ENCODE assay signal across 9 mouse cellular contexts in the genomic region with DNA sequence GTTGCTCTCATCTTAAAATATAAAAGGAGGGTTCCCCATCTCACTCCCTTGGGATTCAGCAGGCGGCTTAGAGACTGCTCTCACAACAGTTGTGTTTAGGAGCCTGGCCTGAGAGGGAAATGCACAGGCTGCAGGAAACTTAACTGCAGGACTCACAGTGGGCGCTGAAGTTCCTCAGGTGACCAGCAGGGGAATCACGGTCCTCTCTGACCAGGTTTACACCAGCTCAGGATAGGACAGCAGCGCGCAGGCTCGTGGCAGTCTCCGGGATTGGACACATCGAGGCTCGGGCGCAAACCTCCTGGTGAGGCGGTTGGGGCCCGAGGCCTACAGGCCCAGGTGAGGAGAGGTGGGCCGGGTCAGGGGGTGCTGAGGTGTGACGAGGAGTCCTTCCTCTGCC. TPM values are rescaled to one million over a fixed set of nuclear protein-coding genes. Genes with fewer than 3 reads are reported as not detected.
A peak's percentile ranks its signal among the peaks of the same experiment; 100 is the strongest.
DNase-seq lines count a peak whose midpoint lies in the region; ATAC-seq and TF ChIP-seq lines count a peak whose summit lies in the region.
"Had no signal": no experiment of that assay in that cellular context is flagged by ENCODE, and none has a peak within 500 bp of the region (broad histone marks: within the 10 kb centered on the region; RNA-seq: fewer than 3 reads in every experiment).

TSS of gene Ptpn20 (plus strand) at position 257 of the 400 bp plus-strand sequence.

- H3K27ac ChIP-seq in kidney, embryonic 15.5 days = no peak within 1 kb of the TSS
- no peak within 1 kb of the TSS for H3K27ac ChIP-seq in limb, embryonic 10.5 days
- H3K27ac ChIP-seq: limb, embryonic 12.5 days had no signal

- peak; percentile 36; the same call in 1 of the 2 replicates for ATAC-seq in kidney, embryonic 15.5 days (replicated peaks; ENCODE audit: low FRiP score)

- no peaks in the 10 kb centered on the region for H3K36me3 ChIP-seq in kidney, embryonic 15.5 days
- H3K36me3 ChIP-seq in E14TG2a.4 (ENCODE audit: insufficient read depth, low read length) = no peaks in the 10 kb centered on the region
- no peaks in the 10 kb centered on the region for H3K36me3 ChIP-seq in limb, embryonic 10.5 days
- H3K36me3 ChIP-seq: limb, embryonic 12.5 days had no signal

- no peak within 1 kb of the TSS for H3K4me3 ChIP-seq in kidney, embryonic 15.5 days (replicated peaks)
- peak within 1 kb of the TSS; percentile 57 for H3K4me3 ChIP-seq in E14TG2a.4 (replicated peaks; ENCODE audit: low read length)
- H3K4me3 ChIP-seq in limb, embryonic 10.5 days = no peak within 1 kb of the TSS
- H3K4me3 ChIP-seq: limb, embryonic 12.5 days had no signal

- WGBS in kidney, embryonic 15.5 days = 60% methylated on average over 14 of the region's 14 CpGs
- WGBS in limb, embryonic 10.5 days = 63% methylated on average over 14 of the region's 14 CpGs

- H3K4me1 ChIP-seq in kidney, embryonic 15.5 days = no peaks in the 10 kb centered on the region
- H3K4me1 ChIP-seq in E14TG2a.4 (replicated peaks; ENCODE audit: low read depth, low read length) = peaks cover 6% of the 10 kb centered on the region
- 0 out of 2 replicates have a peak, but pooled peaks cover 3% of the 10 kb centered on the region for H3K4me1 ChIP-seq in limb, embryonic 10.5 days
- H3K4me1 ChIP-seq: limb, embryonic 12.5 days had no signal

- H3K9me3 ChIP-seq in kidney, embryonic 15.5 days (replicated peaks) = no peaks in the 10 kb centered on the region
- H3K9me3 ChIP-seq in E14TG2a.4 (ENCODE audit: low read length) = no peaks in the 10 kb centered on the region
- H3K9me3 ChIP-seq in limb, embryonic 10.5 days (replicated peaks) = no peaks in the 10 kb centered on the region

- no peak within 1 kb of the TSS for H3K9ac ChIP-seq in kidney, embryonic 15.5 days
- H3K9ac ChIP-seq: limb, embryonic 12.5 days had no signal

- peak; percentile 85 for TF ChIP-seq CTCF in E14TG2a.4 (conservative IDR thresholded peaks at IDR 0.05; ENCODE audit: low read length)

- no peaks in the 10 kb centered on the region for H3K27me3 ChIP-seq in kidney, embryonic 15.5 days
- H3K27me3 ChIP-seq in E14TG2a.4 (ENCODE audit: insufficient read depth, low read length) = peaks cover 6% of the 10 kb centered on the region
- H3K27me3 ChIP-seq in limb, embryonic 10.5 days (ENCODE audit: low read depth, poor library complexity, severe bottlenecking) = no peaks in the 10 kb centered on the region
- H3K27me3 ChIP-seq: limb, embryonic 12.5 days had no signal

- no peak for DNase-seq in kidney, adult 18-20 months
- peak; percentile 75 for DNase-seq in R1 (ENCODE audit: low read depth, low spot score)
- peak; percentile 44 for DNase-seq in limb, embryonic 10.5 days (ENCODE audit: low spot score)
- DNase-seq in urinary bladder, postnatal 25 days (ENCODE audit: low spot score) = no peak
- DNase-seq in heart, adult 18-20 months = no peak

- H3K4me2 ChIP-seq in kidney, embryonic 15.5 days = no peak within 1 kb of the TSS
- H3K4me2 ChIP-seq: limb, embryonic 12.5 days had no signal

RNA-seq across cellular contexts. Expression of gene Ptpn20, which starts in this region (rescaled TPM):
- not detected in 2 replicates for polyA plus RNA-seq in kidney, embryonic 15.5 days (2015; fragmentation: Nextera tagmentation; extraction: Ambion mirVana)
- 0.08 TPM in 1 of 2 replicates, not detected in the other for polyA plus RNA-seq in limb, embryonic 10.5 days (2016; fragmentation: Nextera tagmentation; extraction: Ambion mirVana)
- total RNA-seq in heart, adult 18-20 months (2021) = not detected
- total RNA-seq: adrenal gland, postnatal 36 days had no signal
- polyA plus RNA-seq: limb, embryonic 12.5 days had no signal

Comparison
In these comparisons a context has a peak if more than half of its experiments do, and no peak if none do; other contexts are left out.
1. Peak in ATAC-seq in kidney, embryonic 15.5 days; RNA of the gene not detected or under 1 TPM.
2. Peak in DNase-seq in limb, embryonic 10.5 days; RNA of the gene not detected or under 1 TPM.